Mouse (Mus musculus): ENCODE data around the gene 1110051M20Rik.

DNA sequence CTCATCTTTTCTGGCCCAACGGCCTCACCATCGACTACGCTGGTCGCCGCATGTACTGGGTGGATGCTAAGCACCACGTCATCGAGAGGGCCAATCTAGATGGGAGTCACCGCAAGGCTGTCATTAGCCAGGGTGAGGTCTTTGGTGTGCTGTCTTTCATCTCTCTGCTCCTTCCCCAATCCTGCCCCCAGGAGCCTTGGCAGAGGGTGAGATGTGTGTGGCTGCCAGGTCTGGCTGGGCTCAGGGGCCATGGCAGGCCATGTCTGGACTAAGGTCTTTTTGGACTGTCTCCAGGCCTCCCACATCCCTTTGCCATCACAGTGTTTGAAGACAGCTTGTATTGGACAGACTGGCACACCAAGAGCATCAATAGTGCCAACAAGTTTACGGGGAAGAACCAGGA, 35.9 kb upstream of the 1110051M20Rik start:
- TF ChIP-seq EP300 (IDR thresholded peaks at IDR 0.05), result no peak
- no peak for TF ChIP-seq CTCF (IDR thresholded peaks at IDR 0.05)

All from lung, postnatal 0 days (tissue).